Mouse (Mus musculus) embryonic facial prominence, embryonic 14.5 days (tissue): ENCODE results near the gene Rnf213. TPM values are rescaled to one million over a fixed set of nuclear protein-coding genes. Genes with fewer than 3 reads are reported as not detected.

Experiments used
- ATAC-seq: fragments of 200-750 bp; cut with Nextera tagmentation; 2 replicates; pipeline ENCODE4 v1.8.0; 2017; ENCODE audit warnings: low read depth, moderate number of reproducible peaks, moderate TSS enrichment
- DNase-seq: peaks from one replicate; pipeline ENCODE4 v3.0.0-alpha.2; 2015; ENCODE audit warnings: low spot score
- H3K27ac ChIP-seq: fragments of 300-500 bp; sonication (generic); replicated peaks from 2 replicates; pipeline ENCODE4 v1.5.1; 2014; ENCODE audit warnings: low read depth, mild to moderate bottlenecking, low read length, moderate library complexity
- H3K27me3 ChIP-seq: fragments of 300-500 bp; sonication (generic); replicated peaks from 2 replicates; pipeline ENCODE4 v1.6.1; 2014; ENCODE audit warnings: low read length; ENCODE audit not compliant: control insufficient read depth, insufficient read depth
- H3K36me3 ChIP-seq: fragments of 300-500 bp; sonication (generic); 2 replicates; pipeline ENCODE4 v1.6.1; 2014; ENCODE audit warnings: low read length, mixed read lengths; ENCODE audit not compliant: control insufficient read depth, insufficient read depth
- H3K4me1 ChIP-seq: fragments of 300-500 bp; sonication (generic); 2 replicates; pipeline ENCODE4 v1.6.1; 2014; ENCODE audit warnings: antibody characterized with exemption, low read length; ENCODE audit not compliant: control insufficient read depth, insufficient read depth
- H3K4me2 ChIP-seq: fragments of 300-500 bp; sonication (generic); 2 replicates; pipeline ENCODE4 v1.6.1; 2014; ENCODE audit warnings: low read depth, mild to moderate bottlenecking, low read length, moderate library complexity, mixed read lengths
- H3K4me3 ChIP-seq: fragments of 300-500 bp; sonication (generic); 2 replicates; pipeline ENCODE4 v1.5.1; 2014; ENCODE audit warnings: low read depth, mild to moderate bottlenecking, low read length
- H3K9ac ChIP-seq: fragments of 300-500 bp; sonication (generic); 2 replicates; pipeline ENCODE4 v1.6.1; 2014; ENCODE audit warnings: low read depth, mild to moderate bottlenecking, low read length, moderate library complexity, mixed read lengths
- H3K9me3 ChIP-seq: fragments of 300-500 bp; sonication (generic); 2 replicates; pipeline ENCODE4 v1.6.1; 2016; ENCODE audit warnings: low read length; ENCODE audit not compliant: control insufficient read depth
- WGBS: fragments of 180-500 bp; shearing (Covaris S2); extraction: QIAGEN DNeasy Blood & Tissue Kit; methylation state at CpG from one replicate; pipeline ENCODE4 v1.1.7; 2014; 5-methylcytosine and 5-hydroxymethylcytosine counted together
- polyA plus RNA-seq: library from polyadenylated mRNA; unstranded; fragments of >200 nt; fragmentation: Nextera tagmentation; extraction: Ambion mirVana; gene quantifications from 2 replicates; pipeline ENCODE4 v1.2.1, GENCODE M21; 2014

Rnf213 gene
- polyA plus RNA-seq, 1 experiment from 2014 or later, result 5.3 TPM

GRCm38 (mm10) chr11:119394210-119394609, 1.3 kb downstream of the Rnf213 start:
- peaks cover 64% of the 10 kb centered on the region for H3K27me3 ChIP-seq
- H3K36me3 ChIP-seq, result no peaks in the 10 kb centered on the region
- H3K9me3 ChIP-seq, result no peaks in the 10 kb centered on the region
- no peak overlapping the region for H3K9ac ChIP-seq
- ATAC-seq (no peak), DNase-seq (no peak)
- no peak overlapping the region for H3K4me2 ChIP-seq
- no peak overlapping the region for H3K4me3 ChIP-seq
- no peak overlapping the region for H3K27ac ChIP-seq
- peaks cover 10% of the 10 kb centered on the region for H3K4me1 ChIP-seq
- WGBS, result 49% methylated on average over 6 of the region's 6 CpGs

GRCm38 (mm10) chr11:119395394-119395793, 2.5 kb downstream of the Rnf213 start:
- Histone ChIP-seq H3K27ac (no peak overlapping the region), H3K4me2 (no peak overlapping the region), H3K27me3 (peaks cover 55% of the 10 kb centered on the region), H3K9me3 (no peaks in the 10 kb centered on the region), H3K36me3 (no peaks in the 10 kb centered on the region), H3K9ac (no peak overlapping the region), H3K4me1 (peaks cover 10% of the 10 kb centered on the region), H3K4me3 (no peak overlapping the region)
- no peak for ATAC-seq
- no peak for DNase-seq
- 14% methylated on average over 7 of the region's 7 CpGs for WGBS

DNA sequence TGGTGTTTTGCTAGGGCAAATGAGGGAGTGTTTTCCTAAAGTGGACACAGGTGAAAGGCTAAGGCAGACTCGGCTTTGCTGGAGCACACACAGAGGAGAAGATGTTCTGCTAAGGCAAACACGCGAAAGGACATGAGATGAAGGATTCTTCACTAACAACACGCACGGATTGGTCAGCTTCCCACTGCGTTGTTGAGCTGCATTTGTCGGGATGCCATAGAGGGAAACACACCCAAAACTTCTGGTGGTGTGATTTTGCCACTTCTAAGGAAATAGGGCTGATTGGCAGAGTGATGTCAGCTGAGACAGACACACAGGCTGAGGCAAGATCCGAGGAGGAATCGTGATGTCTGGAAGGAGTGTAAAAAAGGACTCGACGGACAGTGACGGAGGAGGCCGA, 3.0 kb downstream of the Rnf213 start:
- WGBS, result 16% methylated on average over 13 of the region's 13 CpGs

GRCm38 (mm10) chr11:119396461-119396860, 3.6 kb downstream of the Rnf213 start:
- H3K36me3 ChIP-seq, result no peaks in the 10 kb centered on the region
- no peak overlapping the region for H3K4me2 ChIP-seq
- no peak overlapping the region for H3K9ac ChIP-seq
- no peak overlapping the region for H3K27ac ChIP-seq
- WGBS, result 48% methylated on average over 7 of the region's 7 CpGs
- DNase-seq (no peak), ATAC-seq (no peak)
- no peak overlapping the region for H3K4me3 ChIP-seq
- H3K27me3 ChIP-seq, result peaks cover 45% of the 10 kb centered on the region
- peaks cover 4% of the 10 kb centered on the region; the same call in 1 of the 2 replicates for H3K4me1 ChIP-seq
- H3K9me3 ChIP-seq, result no peaks in the 10 kb centered on the region

More for the DNA sequence above, 3.0 kb downstream of the Rnf213 start:
- Histone ChIP-seq H3K9me3 (no peaks in the 10 kb centered on the region), H3K4me2 (no peak overlapping the region), H3K9ac (no peak overlapping the region), H3K27ac (no peak overlapping the region), H3K27me3 (peaks cover 50% of the 10 kb centered on the region), H3K4me3 (no peak overlapping the region), H3K36me3 (no peaks in the 10 kb centered on the region), H3K4me1 (peaks cover 7% of the 10 kb centered on the region)
- no peak for ATAC-seq
- no peak for DNase-seq

- H3K36me3 ChIP-seq, result no peaks in the 10 kb centered on the region
- ATAC-seq (no peak), DNase-seq (no peak)
- no peak overlapping the region for H3K4me3 ChIP-seq
- no peaks in the 10 kb centered on the region for H3K9me3 ChIP-seq
- H3K9ac ChIP-seq, result no peak overlapping the region
- no peaks in the 10 kb centered on the region for H3K27me3 ChIP-seq
- H3K4me2 ChIP-seq, result no peak overlapping the region
- H3K27ac ChIP-seq, result no peak overlapping the region
- no peaks in the 10 kb centered on the region for H3K4me1 ChIP-seq
- WGBS, result 38% methylated on average over 11 of the region's 11 CpGs
Observed at GRCm38 (mm10) chr11:119402501-119403160, 9.7 kb downstream of the Rnf213 start.

DNA sequence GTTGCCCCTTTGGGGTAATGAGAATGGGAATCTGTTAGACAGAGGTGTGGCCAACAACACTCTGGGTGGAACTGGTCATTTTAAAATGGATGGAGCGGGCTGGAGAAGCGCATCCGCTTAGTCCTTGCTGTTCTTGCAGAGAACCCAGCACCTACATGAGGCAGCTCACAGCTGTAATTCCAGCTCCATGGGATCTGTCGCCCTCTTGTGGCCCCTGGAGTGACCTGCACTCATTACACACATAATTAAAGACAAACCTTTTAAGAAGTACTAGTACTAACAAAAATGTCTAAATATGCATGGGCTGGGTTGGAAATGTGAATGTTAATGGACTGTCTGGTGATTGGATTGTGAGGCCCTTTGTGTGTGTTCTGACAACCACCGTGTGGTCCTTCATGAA, 11.7 kb downstream of the Rnf213 start:
- H3K36me3 ChIP-seq, result no peaks in the 10 kb centered on the region
- H3K4me2 ChIP-seq, result no peak overlapping the region
- H3K4me1 ChIP-seq, result no peaks in the 10 kb centered on the region
- ATAC-seq (no peak), DNase-seq (no peak)
- WGBS, result 57% methylated on average over 5 of the region's 5 CpGs
- no peaks in the 10 kb centered on the region for H3K9me3 ChIP-seq
- no peak overlapping the region for H3K27ac ChIP-seq
- H3K27me3 ChIP-seq, result no peaks in the 10 kb centered on the region
- no peak overlapping the region for H3K4me3 ChIP-seq
- H3K9ac ChIP-seq, result no peak overlapping the region

- no peak overlapping the region for H3K27ac ChIP-seq
Observed at GRCm38 (mm10) chr11:119407381-119407780, 14.5 kb downstream of the Rnf213 start.

GRCm38 (mm10) chr11:119407977-119408376, 15.1 kb downstream of the Rnf213 start:
- H3K27ac ChIP-seq, result no peak overlapping the region
- no peak overlapping the region for H3K4me2 ChIP-seq
- H3K27me3 ChIP-seq, result no peaks in the 10 kb centered on the region
- no peak for DNase-seq
- no peaks in the 10 kb centered on the region for H3K4me1 ChIP-seq
- 50% methylated on average over 5 of the region's 5 CpGs for WGBS
- no peak overlapping the region for H3K4me3 ChIP-seq
- H3K36me3 ChIP-seq, result no peaks in the 10 kb centered on the region
- ATAC-seq, result no peak
- no peak overlapping the region for H3K9ac ChIP-seq
- no peaks in the 10 kb centered on the region for H3K9me3 ChIP-seq

More at GRCm38 (mm10) chr11:119407381-119407780, 14.5 kb downstream of the Rnf213 start:
- no peaks in the 10 kb centered on the region for H3K9me3 ChIP-seq
- no peak overlapping the region for H3K4me2 ChIP-seq
- H3K4me3 ChIP-seq, result no peak overlapping the region
- no peaks in the 10 kb centered on the region for H3K27me3 ChIP-seq
- no peak for ATAC-seq
- H3K36me3 ChIP-seq, result no peaks in the 10 kb centered on the region
- H3K4me1 ChIP-seq, result no peaks in the 10 kb centered on the region
- no peak overlapping the region for H3K9ac ChIP-seq
- WGBS, result 88% methylated on average over 6 of the region's 6 CpGs
- no peak for DNase-seq
